Mouse (Mus musculus) C2C12 (cell line): Measurements from ENCODE around the gene Ank3.

Experiments
- CTCF ChIP-seq: IDR thresholded peaks from one replicate; pipeline ENCODE4 v1.5.1; 2011; ENCODE audit not compliant: control insufficient read depth, insufficient read depth, insufficient read length
- MAX ChIP-seq: IDR thresholded peaks from one replicate; pipeline ENCODE4 v1.6.1; 2011; ENCODE audit warnings: mild to moderate bottlenecking, control low read depth

- no peak for TF ChIP-seq CTCF
- TF ChIP-seq MAX = no peak
Observed at GRCm38 (mm10) chr10:69531569-69531968, 133.0 kb downstream of the Ank3 start.
